Mouse (Mus musculus): Measurements from ENCODE around the gene Zfp747. TPM values are rescaled to one million over a fixed set of nuclear protein-coding genes. Genes with fewer than 3 reads are reported as not detected.

Gene Zfp747
- polyA plus RNA-seq, 1 experiment, result 5.1 TPM

DNA sequence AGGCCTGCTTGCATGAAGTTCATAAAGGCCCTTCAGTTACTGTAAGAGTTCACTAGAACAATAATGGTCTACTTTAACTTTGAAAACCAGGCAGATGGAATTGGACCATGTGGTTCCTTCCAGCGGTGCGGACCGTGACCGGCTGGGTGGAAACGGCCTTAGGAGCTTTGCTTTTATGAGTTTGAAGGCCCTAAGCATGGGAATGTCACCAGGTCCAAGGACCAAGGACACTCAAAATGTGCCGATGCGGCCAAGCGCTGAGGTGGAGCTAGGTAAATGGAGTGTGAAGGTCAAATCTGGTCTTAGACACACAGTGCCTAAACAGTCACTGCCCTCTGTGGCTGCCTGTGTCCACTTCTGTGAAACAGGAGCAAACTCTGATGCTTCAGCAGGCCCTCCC lies 34.5 kb downstream of the Zfp747 start:
- no peak for DNase-seq (ENCODE audit: extremely low spot score in 1 of 2, low spot score in 1 of 2)

- no peak for DNase-seq (ENCODE audit: extremely low spot score in 1 of 2, low spot score in 1 of 2)
Measured at GRCm38 (mm10) chr7:127337636-127338035, 38.2 kb downstream of the Zfp747 start.

DNA sequence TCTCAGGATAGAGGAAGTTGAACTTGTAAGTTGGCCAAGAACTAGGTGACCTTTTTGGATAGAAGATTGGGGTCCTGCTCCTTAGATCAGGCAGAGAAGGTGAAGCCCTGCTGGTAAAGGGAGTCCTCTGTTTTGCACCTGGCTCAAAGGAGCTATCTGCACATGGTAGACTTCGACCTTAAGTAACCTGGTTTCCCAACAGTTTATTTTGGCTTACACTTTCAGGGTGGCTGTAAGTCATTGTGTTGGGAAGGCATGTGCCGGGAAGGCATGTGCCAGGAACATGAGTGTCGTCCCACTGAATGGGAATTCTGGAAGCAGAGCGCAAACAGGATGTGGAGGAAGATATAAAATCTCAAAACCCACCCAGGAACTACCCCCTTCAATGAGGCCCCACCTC lies 40.2 kb downstream of the Zfp747 start:
- no peak for DNase-seq (ENCODE audit: extremely low spot score in 1 of 2, low spot score in 1 of 2)

DNA sequence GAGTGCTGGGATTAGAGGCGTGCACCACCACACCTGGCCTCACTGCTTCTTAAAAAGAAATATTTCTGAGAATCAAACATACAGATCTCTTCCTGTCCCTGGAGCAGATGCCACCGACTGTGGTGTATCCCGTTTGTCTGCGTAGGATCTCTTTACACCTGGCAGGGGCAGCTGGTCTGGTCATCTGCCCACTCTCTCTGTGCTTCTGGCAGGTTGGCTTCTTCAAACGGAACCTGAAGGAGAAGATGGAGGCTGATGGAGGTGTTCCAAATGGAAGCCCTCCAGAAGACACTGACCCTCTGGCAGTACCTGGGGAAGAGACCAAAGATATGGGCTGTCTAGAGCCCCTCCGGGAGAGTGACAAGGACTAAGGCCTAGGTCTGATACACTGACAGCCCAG lies 42.6 kb downstream of the Zfp747 start:
- DNase-seq (ENCODE audit: extremely low spot score in 1 of 2, low spot score in 1 of 2), result no peak

DNA sequence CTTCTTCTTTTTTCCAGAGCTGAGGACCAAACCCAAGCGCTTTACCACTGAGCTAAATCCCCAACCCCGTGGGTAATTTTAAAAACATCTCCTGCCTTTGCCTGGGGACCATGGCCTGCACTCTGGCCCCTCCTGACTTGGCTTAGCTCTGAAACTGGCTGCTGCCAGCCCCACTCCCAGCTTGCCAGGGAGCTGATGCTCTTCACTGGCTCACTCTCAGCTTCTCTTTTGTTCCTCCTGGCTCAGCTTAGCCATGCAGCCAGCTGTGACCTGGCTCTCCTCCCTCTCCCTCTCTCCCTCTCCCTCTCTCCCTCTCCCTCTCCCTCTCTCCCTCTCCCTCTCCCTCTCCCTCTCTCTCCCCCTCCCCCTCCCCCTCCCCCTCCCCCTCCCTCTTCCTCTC lies 49.2 kb downstream of the Zfp747 start:
- peak in 1 of 2 experiments; percentile 65 for DNase-seq (ENCODE audit: extremely low spot score in 1 of 2, low spot score in 1 of 2)

- DNase-seq (ENCODE audit: extremely low spot score in 1 of 2, low spot score in 1 of 2), result no peak
Measured at GRCm38 (mm10) chr7:127325550-127325949, 50.3 kb downstream of the Zfp747 start.

GRCm38 (mm10) chr7:127324944-127325343 lies 50.9 kb downstream of the Zfp747 start:
- no peak for DNase-seq (ENCODE audit: extremely low spot score in 1 of 2, low spot score in 1 of 2)

Other genes with a start within 250 kb of the Zfp747 start
- 0.15 and 0.16 TPM in 2 replicates for gene Spn, start 238.2 kb downstream of the Zfp747 start, polyA plus RNA-seq (2012; rRNA removed)
- 97.1 and 102 TPM in 2 replicates for gene Cd2bp2, start 180.0 kb downstream of the Zfp747 start, polyA plus RNA-seq (2012; rRNA removed)
- 60.3 and 77.8 TPM in 2 replicates for gene Tbc1d10b, start 167.6 kb downstream of the Zfp747 start, polyA plus RNA-seq (2012; rRNA removed)
- 1.6 and 3.0 TPM in 2 replicates for gene Mylpf, start 167.2 kb downstream of the Zfp747 start, polyA plus RNA-seq (2012; rRNA removed)
- 13.5 and 13.8 TPM in 2 replicates for gene Zfp553, start 143.0 kb downstream of the Zfp747 start, polyA plus RNA-seq (2012; rRNA removed)
- gene Sept1, start 142.9 kb downstream of the Zfp747 start, polyA plus RNA-seq (2012; rRNA removed), result 10.2 and 13.3 TPM in 2 replicates
- 120 and 131 TPM in 2 replicates for gene Zfp771, start 131.8 kb downstream of the Zfp747 start, polyA plus RNA-seq (2012; rRNA removed)
- gene Dctpp1, start 115.3 kb downstream of the Zfp747 start, polyA plus RNA-seq (2012; rRNA removed), result 27.9 and 30.1 TPM in 2 replicates
- 22.2 and 27.6 TPM in 2 replicates for gene Sephs2, start 102.0 kb downstream of the Zfp747 start, polyA plus RNA-seq (2012; rRNA removed)
- gene Itgal, start 79.8 kb downstream of the Zfp747 start, polyA plus RNA-seq (2012; rRNA removed), result 0.66 and 0.88 TPM in 2 replicates
- 14.8 and 16.2 TPM in 2 replicates for gene Zfp768, start 30.5 kb downstream of the Zfp747 start, polyA plus RNA-seq (2012; rRNA removed)
- 2.2 and 2.9 TPM in 2 replicates for gene 9130019O22Rik, start 11.1 kb upstream of the Zfp747 start, polyA plus RNA-seq (2012; rRNA removed)
- gene E430018J23Rik, start 17.6 kb upstream of the Zfp747 start, polyA plus RNA-seq (2012; rRNA removed), result 5.1 and 5.9 TPM in 2 replicates
- gene Zfp764, start 30.8 kb upstream of the Zfp747 start, polyA plus RNA-seq (2012; rRNA removed), result 3.2 and 3.5 TPM in 2 replicates
- 17.9 and 18.6 TPM in 2 replicates for gene Zfp688, start 46.0 kb upstream of the Zfp747 start, polyA plus RNA-seq (2012; rRNA removed)
- 5.2 and 8.1 TPM in 2 replicates for gene Zfp689, start 73.1 kb upstream of the Zfp747 start, polyA plus RNA-seq (2012; rRNA removed)
- 42.8 and 46.1 TPM in 2 replicates for gene Prr14, start 83.6 kb upstream of the Zfp747 start, polyA plus RNA-seq (2012; rRNA removed)
- 31.6 and 33.4 TPM in 2 replicates for gene Fbrs, start 103.1 kb upstream of the Zfp747 start, polyA plus RNA-seq (2012; rRNA removed)
- gene Srcap, start 135.9 kb upstream of the Zfp747 start, polyA plus RNA-seq (2012; rRNA removed), result 29.6 and 31.3 TPM in 2 replicates
- 15.6 and 16.6 TPM in 2 replicates for gene Gm42715, start 143.5 kb upstream of the Zfp747 start, polyA plus RNA-seq (2012; rRNA removed)
- not detected in 2 replicates for gene Tmem265, start 185.3 kb upstream of the Zfp747 start, polyA plus RNA-seq (2012; rRNA removed)
- 145 and 146 TPM in 2 replicates for gene Phkg2, start 197.3 kb upstream of the Zfp747 start, polyA plus RNA-seq (2012; rRNA removed)
- gene Ccdc189, start 212.5 kb upstream of the Zfp747 start, polyA plus RNA-seq (2012; rRNA removed), result 21.0 and 21.5 TPM in 2 replicates
- 49.4 and 54.0 TPM in 2 replicates for gene Rnf40, start 212.7 kb upstream of the Zfp747 start, polyA plus RNA-seq (2012; rRNA removed)
- 21.7 and 22.7 TPM in 2 replicates for gene Zfp629, start 239.7 kb upstream of the Zfp747 start, polyA plus RNA-seq (2012; rRNA removed)